Mouse (Mus musculus) right cerebral cortex, adult 18-20 months (tissue): ENCODE data around the gene Aar2.
A peak's percentile ranks its signal among the peaks of the same experiment; 100 is the strongest.

Experiments used
- DNase-seq: peaks from one replicate; pipeline ENCODE4 v3.0.0; 2022; ENCODE audit warnings: mixed read lengths

Gene Aar2

DNA sequence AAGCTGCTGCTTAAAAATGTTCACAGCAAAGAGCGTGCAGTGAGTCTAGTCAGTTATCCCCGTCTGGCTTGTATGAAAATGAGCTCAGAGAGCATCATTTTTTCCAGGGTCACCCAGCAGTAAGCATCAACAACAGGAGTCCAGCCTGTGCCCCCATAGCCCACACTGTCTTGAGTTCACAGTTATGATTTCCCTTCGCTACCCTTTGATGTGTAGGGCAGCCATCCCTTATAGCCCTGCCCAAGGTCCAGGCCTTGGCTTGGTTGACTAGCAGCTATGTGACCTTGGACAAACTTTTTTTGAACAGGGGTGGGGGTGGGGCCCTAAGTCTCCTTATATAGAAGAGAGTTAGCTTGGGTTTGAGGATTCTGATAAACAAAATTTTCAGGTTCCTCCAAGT, 21.9 kb downstream of the Aar2 start:
- no peak for DNase-seq

DNA sequence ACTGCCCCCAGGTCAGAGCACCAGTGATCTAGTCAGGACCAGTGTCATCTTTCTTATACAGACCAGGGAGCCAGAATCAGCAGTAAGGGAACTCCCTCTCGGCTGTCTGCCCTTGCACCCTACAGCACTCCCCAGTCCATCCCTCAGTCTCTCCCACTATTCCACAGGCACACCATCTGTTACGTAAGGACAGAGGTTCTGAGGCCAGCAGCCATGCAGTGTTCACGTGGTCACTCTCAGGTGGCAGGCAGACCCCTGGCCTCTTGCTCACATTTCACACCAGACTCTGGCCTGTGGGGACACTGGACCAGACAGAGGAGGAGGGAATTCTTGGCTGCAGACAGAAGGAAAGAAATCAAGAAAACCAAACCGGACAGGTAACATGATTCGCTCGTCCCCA, 24.1 kb downstream of the Aar2 start:
- DNase-seq: no peak

DNA sequence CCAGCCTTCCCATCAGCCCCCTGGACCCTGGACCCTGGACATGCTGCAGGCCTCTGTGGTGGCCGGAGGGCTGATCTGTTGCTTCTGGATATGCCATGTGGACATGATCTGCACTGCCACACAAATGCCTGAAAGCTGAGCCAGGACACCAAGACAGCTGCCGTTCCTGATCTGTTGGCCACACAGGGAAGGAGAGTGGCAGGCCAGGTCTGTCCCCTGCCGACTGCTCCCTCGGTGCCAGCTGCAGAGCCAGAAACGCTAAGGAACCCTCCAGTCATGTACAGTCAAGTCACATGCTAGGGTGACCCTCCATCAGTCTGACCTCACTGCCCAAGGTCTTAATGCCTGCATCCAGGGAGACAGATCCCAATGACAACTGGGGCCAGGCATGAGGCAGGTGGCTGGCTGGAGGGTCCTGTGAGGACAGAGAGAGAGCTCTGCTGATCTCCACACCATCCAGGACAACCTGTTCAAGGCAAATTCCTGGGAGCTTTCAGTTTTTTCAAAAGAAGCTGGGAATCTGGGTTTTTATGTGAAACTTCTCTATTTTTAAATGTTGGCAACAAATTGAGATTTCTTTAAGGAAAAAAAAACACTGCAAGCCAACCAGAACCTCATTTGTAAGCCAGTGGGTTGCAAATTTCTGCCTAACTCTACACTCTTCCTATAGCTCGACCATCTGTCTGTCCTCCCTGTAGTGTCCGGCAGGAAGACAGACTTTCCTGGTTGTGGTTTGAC, 29.6 kb downstream of the Aar2 start:
- no peak for DNase-seq

DNA sequence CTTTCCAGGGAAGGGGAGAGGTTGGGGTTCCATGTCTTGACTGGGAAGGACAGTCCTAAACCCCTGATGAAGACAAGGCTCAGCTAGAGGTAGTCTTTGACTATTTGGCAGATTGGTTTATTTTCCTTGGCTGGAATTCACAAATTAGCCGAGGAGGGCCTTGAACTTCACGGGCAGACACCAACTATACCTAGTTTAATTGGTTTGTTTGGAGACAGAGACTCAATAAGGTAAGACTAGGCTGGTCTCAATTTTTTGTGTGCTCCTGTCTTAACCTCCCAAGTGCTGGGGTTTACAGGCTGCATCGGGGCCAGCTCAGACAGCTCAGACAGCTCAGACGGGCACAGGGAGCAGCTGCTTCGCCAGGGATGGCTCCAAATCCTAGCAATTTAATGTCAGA, 33.1 kb downstream of the Aar2 start:
- no peak for DNase-seq

DNA sequence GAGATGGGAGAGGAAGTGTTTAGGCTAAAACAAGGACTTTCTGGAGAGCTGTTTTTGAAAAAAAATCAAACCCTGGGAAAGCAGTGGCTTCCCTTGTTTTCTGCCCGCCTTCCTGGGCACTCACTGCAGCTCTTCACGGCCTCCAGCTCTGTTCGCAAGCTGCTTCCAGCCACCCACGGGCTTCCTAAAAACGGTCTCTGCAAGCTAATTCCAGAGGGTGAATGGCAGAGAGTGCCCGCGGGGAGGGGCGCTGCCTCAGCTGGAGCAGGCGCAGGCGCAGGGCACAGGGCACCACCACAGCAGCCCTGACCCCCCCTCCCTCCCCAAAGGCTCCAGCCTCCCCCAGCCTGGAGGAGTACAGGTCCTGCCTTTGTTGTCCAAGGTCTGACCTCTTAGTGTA, 33.9 kb downstream of the Aar2 start:
- DNase-seq: peak; percentile 94

DNA sequence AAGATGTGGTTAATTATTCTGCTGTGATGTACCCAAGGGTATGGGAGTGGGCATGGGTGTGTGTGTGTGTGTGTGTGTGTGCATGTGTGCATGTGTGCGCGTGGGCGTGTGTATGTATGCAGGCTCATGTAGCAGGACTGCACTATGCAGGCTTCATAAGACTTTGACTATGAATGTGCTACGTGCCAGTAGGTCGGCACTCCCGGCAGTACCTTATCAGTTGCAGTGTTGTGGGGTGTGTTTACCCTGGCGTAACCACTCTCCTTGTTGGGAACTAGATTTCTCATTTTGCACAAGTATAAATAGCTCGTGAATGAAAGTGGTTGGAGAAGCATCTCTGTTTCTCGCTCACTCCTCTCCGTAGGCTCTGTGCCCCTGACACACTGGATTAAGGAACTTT, 35.5 kb downstream of the Aar2 start:
- DNase-seq: no peak

DNA sequence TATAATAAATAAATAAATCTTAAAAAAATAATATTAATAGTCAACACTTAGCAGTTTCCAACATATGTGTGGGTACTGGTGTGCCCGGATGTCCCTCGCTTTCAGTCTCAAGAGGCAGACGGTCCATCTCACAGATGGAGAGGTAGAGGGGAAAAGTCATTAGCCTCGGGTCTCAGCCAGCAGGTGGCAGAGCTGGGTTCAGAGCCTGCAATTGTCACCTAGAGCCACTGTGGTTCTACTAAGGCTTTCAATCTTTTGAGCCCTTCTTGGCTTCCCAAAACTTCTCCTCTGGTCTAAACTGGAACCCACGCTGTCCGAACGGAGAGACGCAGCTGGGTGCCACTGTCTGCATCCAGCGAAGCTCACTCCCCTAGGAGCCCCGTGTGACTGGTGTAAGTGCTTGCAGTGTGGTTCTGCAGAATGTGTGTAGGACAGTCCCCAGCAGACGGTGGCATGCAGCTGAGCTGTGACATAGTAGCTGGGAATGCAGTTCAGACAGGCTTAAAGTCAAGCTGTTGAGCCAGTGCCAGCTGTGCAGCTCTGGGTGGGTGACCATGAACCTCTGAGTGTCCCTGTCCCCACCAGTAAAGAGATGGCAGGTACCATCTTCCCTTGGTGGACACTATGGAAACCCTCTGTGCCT, 36.9 kb downstream of the Aar2 start:
- DNase-seq: no peak

DNA sequence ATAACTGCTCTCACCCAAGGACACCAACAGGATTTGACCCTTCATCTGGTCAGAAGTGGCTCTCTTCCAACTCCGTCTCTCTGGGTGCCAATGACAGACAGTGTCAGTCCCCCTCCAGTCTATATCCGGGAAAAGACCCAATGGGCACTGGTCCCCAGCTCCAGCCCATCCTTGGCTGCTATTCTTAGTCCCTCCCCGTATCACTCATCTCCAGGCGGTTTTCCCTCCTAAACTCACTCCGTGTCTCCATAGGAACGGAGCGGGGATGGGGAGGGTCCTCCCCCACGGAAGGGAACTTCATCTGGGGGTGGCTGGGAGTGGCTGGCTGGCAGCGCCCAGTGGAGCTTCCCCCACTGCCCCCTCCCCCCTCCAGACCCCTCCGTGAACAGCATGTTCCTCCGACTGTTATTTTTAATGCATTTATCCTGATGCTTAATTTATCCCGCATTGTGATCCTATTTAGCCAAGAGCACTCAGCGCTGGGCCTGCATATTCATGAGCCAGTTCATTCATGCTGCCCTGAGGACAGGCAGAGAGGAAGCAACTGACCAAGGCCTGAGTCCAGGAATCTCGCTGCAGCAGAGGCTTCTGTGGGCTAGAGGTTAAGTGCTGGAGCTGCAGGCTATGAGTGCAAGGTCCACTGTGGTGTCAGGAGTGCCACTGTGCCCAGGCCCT, 37.5 kb downstream of the Aar2 start:
- DNase-seq: peak; percentile 64

DNA sequence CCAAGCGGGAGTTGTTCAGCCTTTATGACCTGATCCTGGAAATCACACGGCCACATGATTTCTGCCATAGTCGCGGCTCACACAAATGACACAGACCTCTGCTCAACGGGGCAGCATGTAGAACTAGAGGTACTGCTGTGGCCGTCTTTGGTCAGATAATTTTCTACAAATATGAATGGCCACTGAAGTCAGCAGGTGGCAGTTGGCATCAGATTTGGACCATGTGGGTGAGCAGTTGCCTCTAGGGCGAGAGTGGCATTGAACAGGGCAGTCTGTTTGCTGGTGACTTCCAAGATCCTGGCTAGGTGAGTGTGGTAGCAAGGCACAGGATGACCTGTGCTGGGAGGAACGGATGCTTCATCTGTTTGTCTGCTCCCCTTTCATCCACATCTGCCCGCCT, 42.1 kb downstream of the Aar2 start:
- DNase-seq: no peak

DNA sequence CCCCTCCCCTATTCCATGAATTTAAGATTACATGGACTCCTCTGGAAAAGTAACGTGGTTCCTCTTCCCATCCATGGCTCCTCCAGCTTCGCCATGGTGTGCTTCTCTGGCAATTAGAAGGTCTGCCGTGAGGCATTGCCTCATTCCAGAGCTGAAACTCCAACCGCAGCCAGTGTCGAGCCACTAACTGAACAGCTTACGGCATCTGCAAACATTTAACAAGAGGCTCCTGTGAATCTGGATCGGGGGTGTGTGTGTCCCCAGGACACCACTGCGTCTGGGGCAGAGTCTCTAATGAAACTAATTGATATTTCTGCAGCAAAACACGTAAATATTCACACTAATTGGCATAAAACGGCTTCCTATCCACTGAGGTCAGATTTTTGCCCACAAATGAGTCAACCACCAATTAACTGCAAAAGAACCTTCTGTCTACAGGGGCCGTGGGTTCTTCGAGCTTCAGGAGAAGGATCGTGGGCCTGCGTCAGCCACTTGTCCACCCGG, 47.7 kb downstream of the Aar2 start:
- DNase-seq: no peak

DNA sequence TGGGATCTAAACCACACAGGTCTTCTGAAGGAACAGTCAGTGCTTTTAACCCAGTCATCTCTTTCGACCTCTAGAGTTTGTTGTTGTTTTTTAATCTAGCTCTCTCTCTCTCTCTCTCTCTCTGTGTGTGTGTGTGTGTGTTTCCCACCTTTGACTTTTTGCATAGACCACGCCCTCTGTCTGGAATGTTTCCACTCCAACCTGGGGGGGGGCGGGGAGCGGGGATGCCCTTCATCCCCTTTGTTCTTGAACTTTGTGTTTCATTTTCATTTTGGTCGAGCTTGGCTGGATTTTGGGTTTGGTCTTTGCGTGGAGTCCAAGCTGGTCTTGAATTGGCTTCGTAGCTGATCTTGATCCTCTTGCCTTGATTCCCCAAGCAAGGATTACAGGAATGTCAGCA, 55.2 kb downstream of the Aar2 start:
- DNase-seq: no peak

DNA sequence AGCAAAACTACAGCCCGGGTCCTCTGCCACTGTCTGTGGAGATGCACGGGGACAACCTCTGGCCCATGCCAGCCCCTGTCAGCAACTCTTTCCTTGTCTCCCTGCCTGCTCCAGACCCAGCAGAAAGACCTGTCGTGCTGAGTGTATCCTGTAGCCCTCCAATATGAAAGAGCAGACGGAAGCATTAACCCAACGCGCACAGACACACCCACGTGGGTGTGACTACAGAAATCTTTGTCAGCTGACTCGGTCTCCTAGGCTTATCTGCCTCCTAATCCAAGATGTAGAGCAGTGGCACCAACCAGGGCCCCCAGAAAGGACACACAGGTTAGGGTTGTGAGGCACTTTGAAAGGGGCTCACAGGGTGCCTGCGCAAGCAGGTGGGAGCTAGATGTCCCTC, 56.3 kb downstream of the Aar2 start:
- DNase-seq: no peak

DNA sequence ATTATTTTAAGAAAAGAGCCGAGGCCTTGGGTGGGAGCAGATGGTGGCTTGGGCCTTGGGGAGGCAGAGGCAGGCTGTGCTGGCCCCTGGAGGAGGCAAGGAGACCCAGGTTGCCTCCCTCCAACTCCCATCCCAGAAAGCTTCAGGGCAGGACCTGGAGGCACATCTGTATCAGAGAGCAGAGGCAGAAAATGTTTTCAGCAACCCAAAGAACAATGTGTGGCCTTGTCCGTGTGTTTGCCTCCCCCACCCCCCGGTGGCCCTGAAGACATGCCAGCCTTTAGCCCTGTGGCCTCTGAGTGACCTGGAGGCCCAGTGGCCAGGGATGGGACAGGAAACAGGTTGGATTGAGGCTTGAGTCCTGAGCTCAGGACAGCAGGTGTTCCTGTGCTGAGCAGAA, 57.8 kb downstream of the Aar2 start:
- DNase-seq: no peak

DNA sequence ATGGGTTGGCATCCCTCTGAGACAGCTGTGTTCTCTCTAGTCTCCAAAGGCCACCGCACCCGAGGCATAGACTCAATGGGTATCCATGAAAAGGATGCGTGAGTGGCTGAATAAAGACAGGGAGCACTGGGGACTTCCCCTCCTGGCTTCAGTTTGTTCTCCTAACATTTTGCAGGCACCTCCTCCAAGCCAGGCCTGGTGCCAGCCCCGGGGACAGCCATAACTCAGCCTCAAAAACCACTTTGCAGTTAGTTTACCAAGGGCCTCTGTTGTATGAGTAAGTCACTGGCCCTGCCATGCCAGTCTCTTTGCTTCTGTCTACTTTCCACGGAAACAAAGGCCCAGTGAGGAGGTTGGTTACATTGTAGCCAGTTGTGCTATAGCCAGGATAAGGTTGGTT, 58.6 kb downstream of the Aar2 start:
- DNase-seq: no peak

DNA sequence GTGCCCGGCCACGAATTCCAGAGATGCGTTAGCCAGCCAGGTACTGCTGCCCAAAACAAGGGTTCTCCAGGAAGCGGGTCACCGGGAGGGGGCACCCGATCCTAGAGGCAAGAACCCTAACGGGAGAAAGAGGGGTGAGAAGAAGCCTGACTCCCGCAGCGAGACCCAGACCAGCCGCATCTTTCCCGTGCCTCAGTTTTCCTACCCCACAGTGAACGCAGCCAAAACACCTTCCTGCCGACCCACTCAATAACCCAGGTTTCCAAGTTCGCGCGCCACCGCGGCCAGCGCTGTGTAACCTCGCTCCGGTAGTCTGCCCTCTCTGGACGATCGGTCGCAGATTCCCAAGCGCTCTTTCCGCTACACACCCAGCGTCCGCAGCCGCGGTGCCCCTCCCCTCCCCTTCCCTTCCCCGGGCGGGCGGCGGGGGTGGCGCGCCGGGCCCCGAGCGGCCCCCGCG, 65.7 kb downstream of the Aar2 start:
- DNase-seq: peak; percentile 83

DNA sequence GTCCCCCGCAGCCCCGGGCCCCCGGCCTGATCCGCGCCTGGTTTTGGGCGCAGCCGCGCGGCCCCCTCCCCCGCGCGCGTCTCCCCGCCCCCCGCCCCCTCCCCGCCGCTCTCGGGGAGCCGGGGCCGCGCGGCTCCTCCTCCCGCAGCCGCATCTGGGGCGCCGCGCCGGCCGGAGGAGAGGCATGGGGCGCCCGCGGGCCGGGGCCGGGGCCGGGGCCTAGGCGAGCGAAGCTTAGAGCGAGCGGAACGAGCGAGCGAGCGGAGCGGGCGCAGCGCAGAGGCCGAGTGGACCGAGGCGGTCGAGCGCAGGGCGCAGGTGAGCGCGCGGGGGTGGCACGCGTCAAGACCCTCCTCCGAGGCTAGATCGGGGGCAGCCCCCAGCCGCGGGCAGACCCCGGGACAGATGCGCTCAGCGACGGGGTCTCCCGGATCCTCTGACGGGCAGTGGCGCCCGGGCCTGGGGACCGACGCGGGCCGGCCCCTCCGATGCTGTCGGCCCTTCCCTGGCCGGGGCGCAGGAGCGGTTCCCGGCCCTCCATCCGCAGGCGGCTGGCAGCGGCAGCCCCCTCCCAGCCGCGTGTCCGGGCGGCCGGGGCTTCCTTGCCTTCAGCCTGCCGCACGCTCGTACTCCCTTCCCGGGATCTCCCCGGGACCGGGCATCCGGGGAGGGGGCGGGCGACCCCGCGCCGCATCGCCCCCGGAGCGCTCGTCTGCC, 66.3 kb downstream of the Aar2 start, which contains the start of gene Dlgap4:
Dlgap4 (plus strand) TSS at position 165 of the 717 bp plus-strand sequence.
- DNase-seq: no peak

DNA sequence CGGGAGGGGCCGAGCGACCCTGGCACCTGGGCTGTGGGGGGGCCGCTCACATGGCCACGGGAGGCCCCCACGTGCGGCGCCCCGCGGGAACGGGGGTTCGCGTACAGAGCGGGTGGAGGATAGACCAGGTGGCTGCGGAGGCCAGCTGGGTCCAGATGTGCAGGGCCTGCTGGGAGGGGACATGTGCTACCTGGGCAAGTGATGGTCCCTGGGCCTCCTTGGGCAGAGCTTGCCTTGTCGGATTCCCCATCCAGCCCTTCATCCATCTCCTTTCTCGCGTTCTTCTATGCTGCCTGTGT, 66.8 kb downstream of the Aar2 start:
- DNase-seq: no peak

DNA sequence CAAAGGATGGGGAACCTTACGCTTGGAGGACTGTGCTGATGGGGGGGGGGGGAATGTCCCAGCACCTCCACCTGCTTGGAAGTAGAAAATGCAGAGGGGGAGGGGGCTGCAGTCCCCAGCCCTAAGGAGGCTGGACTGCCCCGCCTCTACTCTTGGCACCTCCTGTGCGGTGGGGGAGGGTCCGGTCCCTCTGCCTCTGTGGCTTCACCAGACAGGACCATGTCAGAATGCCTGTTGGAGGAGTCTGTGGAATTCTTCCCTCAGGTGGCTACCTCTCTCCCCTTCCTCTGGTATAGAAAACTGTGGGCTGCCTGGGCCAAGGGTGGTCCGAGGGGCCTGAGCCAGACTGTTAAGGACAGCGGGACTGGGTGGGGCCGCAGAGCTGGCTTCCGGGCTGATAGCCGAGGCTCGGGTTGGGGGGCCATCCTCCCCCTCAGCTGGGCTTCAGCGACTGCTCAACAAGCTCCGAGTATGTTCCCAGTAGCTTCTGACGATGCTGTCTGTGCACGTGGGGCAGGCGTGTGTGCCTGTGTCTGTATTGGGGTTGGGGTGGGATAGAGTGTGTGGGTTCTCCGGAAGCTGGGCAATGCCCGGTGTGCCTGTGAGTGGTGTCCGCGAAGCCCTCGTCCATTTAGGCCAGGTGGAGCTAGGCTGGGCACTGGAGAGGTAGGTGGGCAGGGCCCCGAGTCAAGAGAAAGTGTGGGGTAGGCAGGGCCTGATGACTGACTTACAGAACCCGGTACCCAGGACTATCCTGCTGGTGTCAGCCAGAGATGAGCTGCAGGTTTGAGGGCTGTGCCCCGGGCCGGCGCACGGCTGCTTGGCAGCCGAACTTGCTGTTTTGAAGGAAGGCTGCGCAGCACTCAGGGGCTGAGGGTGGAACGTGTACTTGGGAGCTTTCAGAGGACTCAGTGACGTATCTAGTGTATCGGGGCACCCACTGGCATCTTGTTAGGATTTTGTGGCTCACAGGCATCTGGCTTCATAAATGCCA, 67.6 kb downstream of the Aar2 start:
- peak; percentile 44 for DNase-seq

DNA sequence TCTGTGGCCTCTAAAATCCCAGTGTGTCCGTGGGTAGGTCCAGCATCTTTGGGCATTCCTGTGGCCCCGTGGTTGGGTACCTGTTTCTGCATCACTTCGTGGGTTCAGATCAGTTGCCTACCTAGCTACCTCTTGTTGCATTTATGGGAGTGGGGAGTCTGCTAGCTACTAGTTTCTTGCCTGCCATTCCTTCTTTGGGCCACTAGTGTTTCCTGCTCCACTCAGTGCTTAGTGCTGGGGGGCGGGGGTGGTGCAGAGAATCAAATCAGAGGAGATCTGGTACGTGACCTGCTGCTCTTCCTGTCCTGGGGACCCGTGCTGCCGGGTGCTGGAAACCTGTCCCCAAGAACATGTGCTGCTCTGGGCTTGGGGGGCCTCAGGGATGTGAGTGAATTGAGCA, 69.1 kb downstream of the Aar2 start:
- no peak for DNase-seq

DNA sequence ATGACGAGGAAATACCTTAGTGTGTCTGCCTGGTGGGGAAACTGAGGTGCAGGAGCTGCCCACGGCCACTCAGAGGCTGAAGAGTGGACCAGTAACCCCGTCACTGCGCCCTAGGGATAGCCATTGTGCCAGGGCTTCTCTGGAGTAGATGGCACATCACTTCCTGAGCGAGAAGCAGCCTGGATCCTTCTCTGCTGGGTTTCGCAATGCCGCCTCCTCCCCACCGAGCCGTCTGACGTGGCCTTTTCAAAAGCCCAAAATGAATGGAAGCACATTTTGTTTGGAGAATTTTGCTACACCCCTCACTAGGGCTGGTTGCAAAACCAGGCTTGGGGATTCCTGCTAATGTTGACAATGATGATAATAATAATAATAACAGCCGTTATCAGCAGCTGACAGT, 70.2 kb downstream of the Aar2 start:
- peak; percentile 77 for DNase-seq
